Mouse (Mus musculus): Measurements from ENCODE around the gene BC067074. TPM values are rescaled to one million over a fixed set of nuclear protein-coding genes. Genes with fewer than 3 reads are reported as not detected.

Gene BC067074
- total RNA-seq, 2 experiments from 2014 or later: not detected

- ATAC-seq (replicated peaks; ENCODE audit: low FRiP score, poor library complexity, severe bottlenecking): no peak
Observed at GRCm38 (mm10) chr13:113306581-113306980, 13.6 kb downstream of the BC067074 start.

DNA sequence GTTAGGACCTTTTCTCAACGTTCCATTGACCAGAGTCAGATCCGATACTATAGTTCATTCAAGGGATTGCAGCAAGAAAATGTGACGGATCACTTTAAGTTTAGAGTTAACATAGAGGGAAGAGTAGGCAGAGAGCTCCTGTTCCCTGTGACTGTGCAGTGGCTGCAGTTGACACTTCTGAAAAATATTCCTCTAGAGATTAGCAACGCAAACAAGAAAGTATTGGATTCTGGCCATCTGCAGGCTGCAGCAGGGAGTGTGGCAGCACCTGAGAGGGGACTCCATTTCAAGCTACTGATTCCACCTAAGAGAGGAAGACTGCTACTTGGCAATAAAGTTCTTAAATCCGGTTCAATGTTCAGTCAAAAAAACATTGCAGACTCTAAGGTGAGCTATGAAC lies 26.6 kb downstream of the BC067074 start:
- no peak for ATAC-seq (replicated peaks; ENCODE audit: low FRiP score, poor library complexity, severe bottlenecking)

- no peak for ATAC-seq (replicated peaks; ENCODE audit: low FRiP score, poor library complexity, severe bottlenecking)
Observed at GRCm38 (mm10) chr13:113321972-113322371, 29.0 kb downstream of the BC067074 start.

GRCm38 (mm10) chr13:113324241-113324640 lies 31.3 kb downstream of the BC067074 start:
- no peak for ATAC-seq (replicated peaks; ENCODE audit: low FRiP score, poor library complexity, severe bottlenecking)

- ATAC-seq (replicated peaks; ENCODE audit: low FRiP score, poor library complexity, severe bottlenecking): no peak
Observed at GRCm38 (mm10) chr13:113325678-113326077, 32.7 kb downstream of the BC067074 start.

DNA sequence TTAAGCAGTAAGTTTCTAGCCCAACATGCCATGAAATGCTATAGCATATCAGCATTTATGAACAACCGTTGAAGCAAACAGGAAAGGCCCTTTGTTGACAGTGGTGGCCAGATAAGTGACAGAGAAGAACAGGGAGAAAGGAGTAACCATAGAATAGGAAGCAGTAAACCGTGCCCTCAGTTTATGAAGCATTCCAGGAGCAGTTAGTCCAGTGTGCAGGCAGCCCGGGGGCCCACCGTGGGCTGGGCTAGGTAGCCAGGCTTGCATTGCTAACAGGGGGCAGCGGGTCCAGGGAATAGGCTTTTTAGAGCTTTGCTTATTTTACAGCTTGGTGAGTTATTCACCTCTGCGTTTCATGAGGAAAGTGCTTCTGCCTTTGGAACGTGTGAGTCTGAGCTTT lies 39.3 kb downstream of the BC067074 start:
- ATAC-seq (replicated peaks; ENCODE audit: low FRiP score, poor library complexity, severe bottlenecking): no peak

DNA sequence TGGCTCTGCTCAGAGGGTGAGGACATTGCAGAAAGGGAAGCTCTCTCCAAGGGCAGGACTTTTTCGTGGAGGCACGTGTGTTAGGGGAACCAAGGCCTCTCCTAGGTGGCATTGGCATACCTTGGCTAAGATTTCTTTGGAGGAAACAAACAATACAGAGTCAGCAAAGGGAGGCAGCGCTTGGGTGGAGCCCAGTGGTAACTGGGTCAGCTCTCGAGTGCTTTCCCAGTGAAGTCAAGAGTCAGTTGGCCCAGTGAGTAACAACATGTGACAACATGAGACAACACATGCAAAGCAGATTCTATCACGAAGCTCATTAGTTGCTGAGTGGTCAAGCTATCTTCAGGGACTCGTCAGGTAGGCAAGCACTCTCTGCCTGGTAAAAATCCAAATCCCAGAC lies 40.4 kb downstream of the BC067074 start:
- no peak for ATAC-seq (replicated peaks; ENCODE audit: low FRiP score, poor library complexity, severe bottlenecking)

DNA sequence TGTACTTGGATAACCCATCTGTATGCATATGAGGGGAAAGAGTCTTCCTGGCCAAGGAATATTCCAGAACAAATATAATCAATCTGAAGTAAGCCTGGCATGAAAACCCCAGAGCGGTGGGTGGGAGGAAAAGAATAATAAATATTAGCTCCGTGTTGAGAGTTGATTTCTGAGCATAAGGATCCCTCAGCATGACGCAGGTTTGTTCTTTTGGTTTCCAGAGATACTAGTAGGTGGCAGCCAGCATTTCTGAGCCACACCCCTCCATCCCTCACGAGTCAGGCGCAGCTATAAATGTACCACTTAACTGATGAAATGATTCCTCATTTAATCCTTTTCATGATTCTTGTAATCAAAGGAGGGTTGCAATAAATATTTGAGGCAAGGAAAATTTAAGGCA lies 41.0 kb downstream of the BC067074 start:
- no peak for ATAC-seq (replicated peaks; ENCODE audit: low FRiP score, poor library complexity, severe bottlenecking)

DNA sequence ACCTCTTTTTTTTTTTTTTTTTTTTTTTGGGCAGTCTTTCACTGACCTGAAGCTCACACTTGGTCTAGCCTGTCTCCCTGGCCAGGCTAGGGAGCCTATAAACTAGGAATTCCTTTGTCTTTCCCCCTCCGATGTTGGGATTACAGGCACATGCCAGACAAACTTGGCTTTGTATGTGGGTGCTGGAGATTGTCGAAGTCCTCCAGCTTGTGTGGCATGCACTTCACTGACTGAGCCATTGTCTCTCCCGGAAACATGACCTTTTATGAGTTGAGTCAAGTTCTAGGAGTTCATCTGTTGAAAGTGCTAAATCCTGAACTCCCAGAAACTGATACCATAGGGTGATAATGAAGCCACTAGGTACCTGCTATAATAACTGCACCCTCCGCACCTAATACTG lies 41.8 kb downstream of the BC067074 start:
- no peak for ATAC-seq (replicated peaks; ENCODE audit: low FRiP score, poor library complexity, severe bottlenecking)

- no peak for ATAC-seq (replicated peaks; ENCODE audit: low FRiP score, poor library complexity, severe bottlenecking)
Observed at GRCm38 (mm10) chr13:113337223-113337858, 44.4 kb downstream of the BC067074 start.

- ATAC-seq (replicated peaks; ENCODE audit: low FRiP score, poor library complexity, severe bottlenecking): no peak
Observed at GRCm38 (mm10) chr13:113340644-113341043, 47.7 kb downstream of the BC067074 start.

DNA sequence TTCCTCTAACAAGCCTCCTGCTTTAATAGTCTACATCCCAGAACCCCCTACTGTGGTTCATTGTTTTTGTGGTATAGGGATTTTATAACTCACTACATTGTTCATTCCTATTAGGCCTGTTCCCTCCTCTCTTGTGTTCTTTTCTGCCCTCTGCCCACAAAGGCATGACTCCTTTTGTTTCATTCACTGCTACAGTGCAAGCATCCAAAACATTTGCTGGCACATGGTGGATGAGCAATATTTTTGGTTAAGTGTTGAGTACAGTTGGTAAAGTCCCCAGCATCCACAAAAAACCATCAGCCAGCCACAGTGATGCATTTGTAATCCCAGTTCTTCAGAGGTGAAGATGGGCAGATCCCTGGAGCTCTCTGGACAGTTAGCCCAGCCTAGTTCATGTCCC lies 48.2 kb downstream of the BC067074 start:
- no peak for ATAC-seq (replicated peaks; ENCODE audit: low FRiP score, poor library complexity, severe bottlenecking)

- no peak for ATAC-seq (replicated peaks; ENCODE audit: low FRiP score, poor library complexity, severe bottlenecking)
Observed at GRCm38 (mm10) chr13:113342355-113342919, 49.5 kb downstream of the BC067074 start.

DNA sequence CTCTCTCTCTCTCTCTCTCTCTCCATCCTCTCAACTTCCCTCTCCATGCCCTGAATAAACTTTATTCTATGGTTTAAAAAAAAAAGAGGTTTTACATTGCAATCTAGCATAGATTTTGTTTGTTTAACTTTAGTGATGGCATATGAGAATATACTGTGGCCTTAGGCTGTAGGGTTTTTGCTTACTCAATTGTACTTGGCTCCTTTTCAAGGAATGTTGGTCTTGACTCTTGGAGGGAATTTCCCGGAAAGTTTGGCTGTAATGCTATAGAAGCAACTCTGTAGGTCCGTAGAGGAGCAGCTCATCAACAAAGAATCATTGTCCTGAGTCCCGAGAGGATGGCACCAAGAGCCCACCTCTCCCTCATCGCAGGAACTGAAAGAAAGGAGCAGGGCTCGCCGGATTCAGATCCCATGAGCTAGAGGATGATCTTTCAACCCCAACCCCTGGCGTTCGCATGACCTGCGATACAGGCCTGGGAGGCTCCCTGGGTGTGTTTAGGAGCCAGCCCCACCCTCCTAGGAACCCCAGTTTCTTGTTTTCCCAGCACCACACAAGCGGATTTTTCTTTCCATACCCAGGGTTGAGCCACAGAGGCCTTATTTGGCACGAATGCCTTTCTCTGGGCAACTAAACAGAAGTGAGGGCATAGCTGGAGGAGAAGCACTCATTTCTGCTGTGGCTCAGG lies 57.9 kb downstream of the BC067074 start:
- no peak for ATAC-seq (replicated peaks; ENCODE audit: low FRiP score, poor library complexity, severe bottlenecking)

- no peak for ATAC-seq (replicated peaks; ENCODE audit: low FRiP score, poor library complexity, severe bottlenecking)
Observed at GRCm38 (mm10) chr13:113353546-113353945, 60.6 kb downstream of the BC067074 start.

DNA sequence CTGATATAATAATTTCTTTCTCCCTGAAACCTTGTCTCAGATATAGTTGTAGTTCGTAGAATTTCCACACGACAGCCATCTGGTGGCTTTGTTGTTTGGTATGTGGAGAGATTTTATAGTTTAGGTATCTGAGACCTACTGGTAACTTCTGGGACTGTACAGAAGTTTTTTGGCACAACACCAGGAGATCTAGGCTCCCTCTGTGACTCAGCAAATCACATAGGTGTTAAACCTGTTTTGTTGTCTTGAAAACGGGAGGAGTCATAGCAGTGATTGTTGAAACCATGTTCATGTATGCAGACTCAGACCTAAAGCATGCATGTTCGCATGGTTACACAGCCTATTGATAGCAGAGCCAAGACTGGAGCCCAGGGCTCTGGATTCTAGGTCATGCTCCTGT lies 61.0 kb downstream of the BC067074 start:
- ATAC-seq (replicated peaks; ENCODE audit: low FRiP score, poor library complexity, severe bottlenecking): no peak

GRCm38 (mm10) chr13:113355022-113355421 lies 62.1 kb downstream of the BC067074 start:
- ATAC-seq (replicated peaks; ENCODE audit: low FRiP score, poor library complexity, severe bottlenecking): no peak

DNA sequence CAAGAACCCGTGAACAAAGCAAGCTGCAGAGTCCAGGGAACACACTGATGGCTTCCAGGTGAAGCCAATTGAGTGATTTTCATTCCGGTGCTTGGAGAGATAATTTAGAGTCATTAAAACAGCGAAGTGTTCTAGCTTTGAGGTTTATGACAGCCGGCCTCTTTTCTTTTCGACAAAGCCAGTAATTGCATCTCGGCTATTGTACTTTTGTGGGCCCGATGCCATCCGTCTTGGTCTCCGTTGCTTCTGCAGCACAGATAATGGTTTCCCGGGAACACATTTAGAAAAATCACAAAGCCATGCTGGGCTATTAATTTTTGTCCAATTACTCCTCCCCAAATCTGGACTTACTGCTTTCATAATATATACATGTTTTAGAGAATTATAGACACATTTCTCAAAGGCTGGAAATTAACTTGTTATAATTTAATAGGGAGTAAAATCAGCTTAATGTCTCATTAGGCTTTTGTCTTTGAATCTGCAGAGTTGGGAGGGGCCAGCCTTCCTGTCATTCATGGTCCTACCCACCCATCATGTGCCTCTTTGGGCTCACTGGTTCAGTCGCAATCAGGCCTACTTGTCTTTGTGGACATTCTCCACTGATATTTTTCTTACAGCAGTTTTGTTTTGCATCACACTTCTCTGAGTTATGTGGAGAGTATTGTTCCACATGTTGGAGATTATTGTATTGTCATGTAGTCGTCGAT lies 64.6 kb downstream of the BC067074 start:
- no peak for ATAC-seq (replicated peaks; ENCODE audit: low FRiP score, poor library complexity, severe bottlenecking)

GRCm38 (mm10) chr13:113359676-113360075 lies 66.7 kb downstream of the BC067074 start:
- ATAC-seq (replicated peaks; ENCODE audit: low FRiP score, poor library complexity, severe bottlenecking): no peak

GRCm38 (mm10) chr13:113365976-113366375 lies 73.0 kb downstream of the BC067074 start:
- no peak for ATAC-seq (replicated peaks; ENCODE audit: low FRiP score, poor library complexity, severe bottlenecking)
